Mouse (Mus musculus) kidney, adult 2 months (tissue): ENCODE data around the gene Rbm28.

ENCODE experiments used
- CTCF ChIP-seq: fragments of 200-500 bp; conservative IDR thresholded peaks from 2 replicates; pipeline ENCODE4 v1.5.1; 2011; ENCODE audit warnings: low read depth, mild to moderate bottlenecking, control low read depth, low read length, moderate library complexity, mixed read lengths; ENCODE audit not compliant: insufficient read depth, insufficient read length
- POLR2A ChIP-seq: fragments of 200-500 bp; IDR thresholded peaks from one replicate; pipeline ENCODE4 v1.6.1; 2011; ENCODE audit warnings: low read depth, low read length, control low read depth

GRCm38 (mm10) chr6:29101248-29101864 is 63.5 kb downstream of the Rbm28 start:
- no peak for TF ChIP-seq CTCF
- no peak for TF ChIP-seq POLR2A
